Mouse (Mus musculus) Patski (cell line): ENCODE results near the gene Vps33b. TPM values are rescaled to one million over a fixed set of nuclear protein-coding genes. Genes with fewer than 3 reads are reported as not detected.

ENCODE experiments used
- ATAC-seq: fragments of 100-300 bp; one replicate; pipeline ENCODE4 v1.8.0; 2021
- CTCF ChIA-PET: fragments of 350-600 bp; sonication (Branson Sonifier 250); formaldehyde crosslinking; loops from one replicate; lab custom pipeline; 2022; ENCODE audit warnings: inconsistent platforms; lab: Charles Lee
- POLR2A ChIA-PET: fragments of 350-600 bp; sonication (Branson Sonifier 250); formaldehyde crosslinking; loops from one replicate; lab custom pipeline; 2022; ENCODE audit warnings: antibody characterized with exemption, inconsistent platforms; lab: Charles Lee
- DNase-seq: peaks from one replicate; pipeline ENCODE4 v3.0.0-alpha.2; 2011; ENCODE audit warnings: low read depth, low spot score
- H3K27me3 ChIP-seq: fragments of 371-371 bp; one replicate; pipeline ENCODE4 v1.5.1; 2021
- CTCF ChIP-seq: fragments of 100-300 bp; IDR thresholded peaks from one replicate; pipeline ENCODE4 v1.5.1; 2021
- in situ Hi-C: fragments of 300-500 bp; cut with MboI; formaldehyde crosslinking; loops from 3 replicates; pipeline ENCODE4 v1.11.1; 2018; ENCODE audit warnings: low pct_unique_long_range_greater_than_20kb, mixed read lengths
- polyA plus RNA-seq: library from polyadenylated mRNA; unstranded; gene quantifications from one replicate; pipeline ENCODE4 v1.2.3, GENCODE M21; 2021

The Vps33b gene
- polyA plus RNA-seq, 1 experiment from 2014 or later, result 24.6 TPM

GRCm38 (mm10) chr7:80241661-80242060 is 27.8 kb upstream of the Vps33b start:
- in situ Hi-C loops, result no loop called here
- ATAC-seq (no peak), DNase-seq (no peak)
- CTCF ChIA-PET, result interaction anchor here (0.9 to 1.0 kb wide), 2 partner anchors 14 to 119 kb away, joined by 3 read pairs; no protein-coding TSS in a partner anchor
- no peak for TF ChIP-seq CTCF
- no peaks in the 10 kb centered on the region for H3K27me3 ChIP-seq
- POLR2A ChIA-PET, result no interaction called here

GRCm38 (mm10) chr7:80244851-80245250 is 24.6 kb upstream of the Vps33b start:
- no peak for ATAC-seq
- TF ChIP-seq CTCF, result no peak
- POLR2A ChIA-PET, result no interaction called here
- no peaks in the 10 kb centered on the region for H3K27me3 ChIP-seq
- in situ Hi-C loops, result no loop called here
- no peak for DNase-seq
- CTCF ChIA-PET, result no interaction called here

GRCm38 (mm10) chr7:80246148-80246721 is 23.2 kb upstream of the Vps33b start, which contains the start of gene Ttll13:
Ttll13 (plus strand) TSS chr7:80246376.
- POLR2A ChIA-PET, result interaction anchor here (0.6 to 1.7 kb wide), 2 partner anchors 18 to 50 kb away, joined by 3 to 4 read pairs; no protein-coding TSS in a partner anchor
- CTCF ChIA-PET, result interaction anchor here (0.9 to 1.8 kb wide), 6 partner anchors 10 to 105 kb away, joined by 3 to 7 read pairs (median 4); partner anchors contain the start of genes Cib1, Gdpgp1 and Ngrn
- TF ChIP-seq CTCF, result peak; percentile 75
- no peaks in the 10 kb centered on the region for H3K27me3 ChIP-seq
- peak; percentile 75 for DNase-seq
- ATAC-seq, result peak; percentile 95
- in situ Hi-C loops, result no loop called here

DNA sequence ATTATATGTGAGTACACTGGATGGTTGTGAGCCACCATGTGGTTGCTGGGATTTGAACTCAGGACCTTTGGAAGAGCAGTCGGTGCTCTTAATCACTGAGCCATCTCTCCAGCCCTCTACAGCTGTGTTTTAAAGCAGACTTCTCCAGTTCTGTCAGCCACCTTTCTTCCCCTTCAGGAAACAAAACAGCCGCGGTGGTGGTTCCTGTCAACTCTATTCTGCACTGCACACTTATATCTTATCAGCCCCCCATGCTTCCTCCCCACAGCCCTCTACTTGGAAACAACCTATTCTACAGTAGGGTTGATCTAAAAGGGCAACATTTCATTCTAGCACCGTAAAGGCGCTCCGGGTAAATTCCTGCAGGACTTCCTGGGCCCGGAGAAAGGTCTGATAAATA is 22.6 kb upstream of the Vps33b start:
- DNase-seq (no peak), ATAC-seq (no peak)
- TF ChIP-seq CTCF, result no peak
- no peaks in the 10 kb centered on the region for H3K27me3 ChIP-seq
- ChIA-PET CTCF (interaction anchor here (0.9 to 1.8 kb wide), 5 partner anchors 9 to 106 kb away, joined by 3 to 7 read pairs (median 5); partner anchors contain the start of genes Cib1, Gdpgp1 and Ngrn), POLR2A (interaction anchor here (0.6 to 1.7 kb wide), 2 partner anchors 19 to 51 kb away, joined by 3 to 4 read pairs; no protein-coding TSS in a partner anchor)
- in situ Hi-C loops, result no loop called here

- DNase-seq (no peak), ATAC-seq (no peak)
- TF ChIP-seq CTCF, result no peak
- POLR2A ChIA-PET, result interaction anchor here (1.6 kb wide), 1 partner anchor 9 kb away, joined by 3 read pairs; the partner anchor contains the start of gene Ngrn
- CTCF ChIA-PET, result no interaction called here
- H3K27me3 ChIP-seq, result no peaks in the 10 kb centered on the region
- in situ Hi-C loops, result no loop called here
Measured at GRCm38 (mm10) chr7:80252437-80252836, 17.0 kb upstream of the Vps33b start.

- ATAC-seq (no peak), DNase-seq (no peak)
- ChIA-PET CTCF (no interaction called here), POLR2A (interaction anchor here (1.6 kb wide), 1 partner anchor 8 kb away, joined by 3 read pairs; the partner anchor contains the start of gene Ngrn)
- in situ Hi-C loops, result no loop called here
- TF ChIP-seq CTCF, result no peak
- no peaks in the 10 kb centered on the region for H3K27me3 ChIP-seq
Measured at GRCm38 (mm10) chr7:80252886-80253285, 16.6 kb upstream of the Vps33b start.

GRCm38 (mm10) chr7:80255981-80256380 is 13.5 kb upstream of the Vps33b start:
- in situ Hi-C loops, result loop anchor here (5.0 kb wide), 1 partner anchor 114 kb away; no protein-coding TSS in a partner anchor
- CTCF ChIA-PET, result interaction anchor here (0.6 to 1.8 kb wide), 9 partner anchors 10 to 117 kb away, joined by 3 to 9 read pairs (median 3); partner anchors contain the start of genes Ttll13 and Vps33b
- no peak for DNase-seq
- POLR2A ChIA-PET, result no interaction called here
- no peak for ATAC-seq
- H3K27me3 ChIP-seq, result no peaks in the 10 kb centered on the region
- TF ChIP-seq CTCF, result peak; percentile 72

DNA sequence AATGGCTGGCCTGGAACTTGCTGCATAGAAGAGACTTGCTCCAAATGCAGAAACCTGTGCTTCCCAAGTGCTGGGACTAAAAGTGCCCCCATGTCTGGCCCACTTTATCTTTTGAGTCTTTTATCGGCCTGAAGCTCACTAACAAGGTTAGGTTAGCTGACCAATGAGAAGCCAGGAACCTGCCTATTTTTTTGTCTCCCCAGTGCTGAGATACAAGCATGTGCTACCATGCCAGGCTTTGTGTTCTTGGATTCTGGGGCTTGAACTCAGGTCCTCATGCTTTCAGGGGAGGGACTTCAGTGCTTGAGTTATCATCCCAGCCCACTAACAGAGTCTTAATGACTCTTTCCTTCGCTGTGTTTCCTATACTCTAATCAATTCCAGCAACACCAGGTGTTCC is 11.7 kb upstream of the Vps33b start:
- ChIA-PET POLR2A (no interaction called here), CTCF (no interaction called here)
- in situ Hi-C loops, result loop anchor here (5.0 kb wide), 1 partner anchor 115 kb away; no protein-coding TSS in a partner anchor
- ATAC-seq (no peak), DNase-seq (no peak)
- no peaks in the 10 kb centered on the region for H3K27me3 ChIP-seq
- TF ChIP-seq CTCF, result no peak

GRCm38 (mm10) chr7:80260625-80261371 is 8.7 kb upstream of the Vps33b start, which contains the start of gene Ngrn:
Ngrn (plus strand) TSS chr7:80261215.
- no peak for DNase-seq
- POLR2A ChIA-PET, result interaction anchor here (0.8 to 1.5 kb wide), 5 partner anchors 8 to 63 kb away, joined by 3 read pairs; no protein-coding TSS in a partner anchor
- ATAC-seq, result peak; percentile 51
- no peak for TF ChIP-seq CTCF
- in situ Hi-C loops, result no loop called here
- H3K27me3 ChIP-seq, result no peaks in the 10 kb centered on the region
- CTCF ChIA-PET, result interaction anchor here (1.0 to 1.5 kb wide), 5 partner anchors 14 to 144 kb away, joined by 3 to 7 read pairs (median 3); partner anchors contain the start of gene Ttll13

DNA sequence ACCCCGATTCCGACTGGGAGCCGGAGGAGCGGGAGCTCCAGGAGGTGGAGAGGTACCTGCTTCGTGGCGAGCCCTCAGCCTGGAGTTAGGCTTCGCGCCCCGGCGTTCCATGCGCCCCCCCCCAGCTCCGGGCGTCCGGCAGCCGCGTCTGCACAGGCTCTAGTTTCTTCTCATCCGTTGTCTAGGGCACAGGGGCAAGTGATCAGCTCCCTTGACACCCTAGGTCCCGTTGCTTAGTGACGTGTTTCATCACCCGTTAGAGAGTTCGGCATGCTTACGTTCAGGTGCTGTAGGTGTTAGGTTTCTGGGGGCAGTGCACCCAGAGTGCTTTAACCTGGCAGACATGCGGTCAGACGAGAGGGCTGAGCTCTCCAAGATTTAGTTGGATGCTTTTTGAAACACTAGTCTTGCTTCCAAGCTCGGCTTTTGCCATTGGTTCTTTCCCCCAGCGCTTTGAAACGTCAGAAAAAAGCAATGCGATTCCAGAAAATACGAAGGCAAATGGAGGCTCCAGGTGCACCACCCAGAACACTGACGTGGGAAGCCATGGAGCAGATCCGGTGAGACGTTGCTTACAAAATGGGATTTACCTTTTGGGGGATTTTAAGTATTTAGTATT is 8.0 kb upstream of the Vps33b start:
- ATAC-seq (peak; percentile 17), DNase-seq (no peak)
- ChIA-PET CTCF (interaction anchor here (1.0 to 1.5 kb wide), 5 partner anchors 15 to 145 kb away, joined by 3 to 7 read pairs (median 3); partner anchors contain the start of gene Ttll13), POLR2A (interaction anchor here (0.7 to 1.5 kb wide), 6 partner anchors 9 to 63 kb away, joined by 3 read pairs; no protein-coding TSS in a partner anchor)
- no peaks in the 10 kb centered on the region for H3K27me3 ChIP-seq
- no peak for TF ChIP-seq CTCF
- in situ Hi-C loops, result no loop called here
